Mouse (Mus musculus) telencephalon, adult 2 months (tissue): ENCODE results near the gene Xrcc3.

ENCODE experiments used
- DNase-seq: peaks from one replicate; pipeline ENCODE4 v3.0.0-alpha.2; 2011; ENCODE audit warnings: low read depth, low spot score

Gene Xrcc3

GRCm38 (mm10) chr12:111816528-111816927 is 2.9 kb upstream of the Xrcc3 start:
- DNase-seq: peak; percentile 64

- no peak for DNase-seq
Observed at GRCm38 (mm10) chr12:111814769-111815762, 1.4 kb upstream of the Xrcc3 start.

GRCm38 (mm10) chr12:111813111-111813765 is 435 bp downstream of the Xrcc3 start:
- DNase-seq: no peak

DNA sequence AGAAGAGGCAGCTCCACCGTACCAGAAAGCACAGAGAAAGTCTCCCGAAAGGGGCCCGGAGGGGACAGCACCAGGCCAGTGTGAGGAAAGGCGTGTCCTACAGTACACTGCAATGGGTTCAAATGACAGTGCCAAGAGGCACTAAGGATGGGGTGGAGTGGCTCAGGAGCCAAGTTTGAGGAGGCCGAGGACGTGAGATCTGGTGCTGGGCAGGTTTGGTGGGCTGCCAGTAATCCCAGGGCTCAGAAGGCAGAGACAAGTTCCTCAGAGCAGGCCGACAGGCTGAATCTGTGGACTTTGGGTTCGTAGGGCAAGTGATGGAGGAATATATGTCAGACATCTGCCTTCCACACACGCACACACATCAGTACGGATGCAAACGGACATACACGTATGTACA is 1.1 kb downstream of the Xrcc3 start:
- no peak for DNase-seq

DNA sequence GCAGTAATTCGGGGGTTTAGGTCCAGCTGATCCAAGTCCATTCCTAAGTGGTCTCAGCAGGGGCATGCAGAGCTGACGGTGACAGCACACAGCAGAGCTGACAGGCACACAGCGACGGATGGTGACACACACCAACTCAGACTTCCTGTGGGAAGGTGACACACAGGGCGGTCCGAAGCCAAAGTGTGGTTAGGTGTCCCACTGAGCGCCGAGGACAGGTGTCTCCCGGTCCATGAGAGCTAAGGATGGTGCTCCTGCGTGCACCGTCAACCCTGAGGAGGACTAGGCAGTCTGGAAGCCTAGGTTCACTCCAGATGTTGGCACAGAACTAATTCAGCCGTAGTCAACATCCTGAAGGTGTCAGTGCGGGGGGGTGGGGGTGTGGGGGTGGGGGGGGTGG is 1.6 kb downstream of the Xrcc3 start:
- DNase-seq: no peak

DNA sequence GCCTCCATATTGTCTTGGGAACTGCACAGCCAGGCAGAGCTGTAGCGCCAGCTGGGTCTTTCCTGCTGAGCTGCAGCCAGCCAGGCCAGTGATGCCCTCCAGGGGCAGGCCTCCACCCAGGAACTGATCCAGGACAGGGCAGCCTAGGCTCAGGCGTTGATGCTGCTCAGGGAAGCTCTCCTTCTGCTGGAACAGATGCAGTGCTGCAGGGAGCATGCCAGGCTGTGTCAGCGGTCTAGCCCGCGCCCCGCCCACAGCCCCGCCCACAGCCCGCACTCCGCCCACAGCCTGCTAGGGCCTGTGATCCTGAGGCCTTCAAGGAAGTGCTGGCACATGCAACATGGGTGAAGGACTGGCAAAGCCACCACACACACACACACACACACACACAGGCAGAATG is 3.9 kb downstream of the Xrcc3 start:
- DNase-seq: peak; percentile 54

DNA sequence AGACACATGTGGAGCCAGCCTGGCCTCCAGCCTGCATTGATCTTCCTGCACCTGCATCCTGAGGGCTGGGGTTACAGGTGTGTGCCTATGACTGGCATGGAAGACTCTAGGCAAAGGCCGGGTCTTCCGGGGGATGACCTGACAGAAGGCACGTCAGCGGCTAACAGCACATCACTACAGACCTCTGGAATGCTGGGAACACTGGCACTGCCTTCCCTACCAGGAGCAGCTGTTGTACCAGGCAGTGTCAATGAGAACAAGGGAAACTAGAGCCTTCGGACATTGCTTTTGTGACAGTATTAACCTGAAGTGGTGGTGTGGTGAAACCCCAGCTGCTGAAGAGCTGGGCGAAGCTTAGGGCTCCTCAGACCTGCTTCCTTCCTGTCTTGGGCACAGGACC is 4.9 kb downstream of the Xrcc3 start:
- DNase-seq: no peak

- no peak for DNase-seq
Observed at GRCm38 (mm10) chr12:111803538-111803937, 10.1 kb downstream of the Xrcc3 start.

- DNase-seq: no peak
Observed at GRCm38 (mm10) chr12:111800459-111801183, 13.1 kb downstream of the Xrcc3 start.

GRCm38 (mm10) chr12:111798493-111798892 is 15.2 kb downstream of the Xrcc3 start:
- DNase-seq: no peak

- no peak for DNase-seq
Observed at GRCm38 (mm10) chr12:111797251-111797650, 16.4 kb downstream of the Xrcc3 start.

DNA sequence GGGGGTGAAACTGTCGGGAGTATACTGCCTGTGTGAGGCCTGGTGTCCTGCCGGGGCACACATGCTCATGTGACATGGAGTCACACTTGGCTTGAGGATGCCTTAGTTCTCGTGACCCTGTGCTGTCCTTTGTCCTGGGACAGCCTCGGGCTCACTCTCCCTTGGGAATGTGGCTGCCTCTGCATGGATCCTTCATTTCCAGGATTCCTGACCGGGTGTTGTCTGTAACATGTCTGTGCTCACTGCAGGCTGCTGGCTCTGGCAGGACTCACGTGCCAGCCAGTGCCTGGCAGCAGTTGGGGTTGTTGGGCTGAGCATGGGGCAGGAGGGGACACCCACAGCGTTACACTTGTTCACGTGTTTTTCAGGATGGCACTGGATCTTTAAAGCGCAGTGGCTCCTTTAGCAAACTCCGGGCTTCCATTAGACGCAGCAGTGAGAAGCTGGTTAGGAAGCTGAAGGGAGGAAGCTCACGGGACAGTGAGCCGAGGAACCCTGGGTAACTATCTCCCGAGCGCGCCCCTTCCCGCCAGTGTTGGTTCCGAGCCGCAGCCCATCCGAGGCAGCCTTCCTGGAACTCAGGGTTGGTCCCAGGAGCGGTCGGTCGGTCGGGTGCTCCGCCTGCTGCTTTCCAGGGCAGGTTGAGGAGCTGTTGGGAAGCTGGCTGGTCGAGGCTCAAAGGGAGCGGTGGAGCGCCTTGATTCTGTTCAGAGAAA is 18.3 kb downstream of the Xrcc3 start:
- DNase-seq: no peak

DNA sequence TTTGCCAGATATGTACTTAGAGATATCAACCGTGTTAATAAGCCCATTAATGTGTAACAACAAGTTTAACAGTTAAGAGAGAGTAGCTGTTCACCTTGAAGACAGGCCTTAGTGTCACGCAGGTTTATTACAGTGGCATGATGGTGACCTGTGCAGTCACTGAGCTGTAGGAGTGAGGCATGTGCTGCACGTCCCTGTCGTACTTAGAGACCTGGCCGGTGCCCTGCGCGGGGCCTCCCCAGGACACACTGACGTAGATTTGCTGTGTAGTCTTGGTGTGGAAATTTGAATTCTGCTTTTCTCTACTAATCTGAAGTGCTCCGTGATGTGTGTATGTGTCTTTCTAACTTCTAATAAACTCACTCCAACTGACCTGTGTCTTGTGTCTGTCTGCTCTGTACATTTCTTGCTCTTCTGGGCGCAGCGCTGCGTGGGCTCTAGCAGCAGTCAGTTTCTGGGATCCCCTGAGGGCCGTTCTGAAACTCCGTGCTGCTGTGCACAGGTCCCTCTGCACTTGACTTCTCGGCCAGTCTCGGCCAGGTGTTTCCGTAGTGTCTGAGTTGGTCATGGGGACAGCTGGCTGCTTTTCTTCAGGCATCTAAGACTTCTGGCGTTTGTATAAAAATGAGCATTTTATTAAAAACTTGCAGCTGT is 19.0 kb downstream of the Xrcc3 start:
- DNase-seq: no peak

- DNase-seq: no peak
Observed at GRCm38 (mm10) chr12:111794102-111794501, 19.6 kb downstream of the Xrcc3 start.

DNA sequence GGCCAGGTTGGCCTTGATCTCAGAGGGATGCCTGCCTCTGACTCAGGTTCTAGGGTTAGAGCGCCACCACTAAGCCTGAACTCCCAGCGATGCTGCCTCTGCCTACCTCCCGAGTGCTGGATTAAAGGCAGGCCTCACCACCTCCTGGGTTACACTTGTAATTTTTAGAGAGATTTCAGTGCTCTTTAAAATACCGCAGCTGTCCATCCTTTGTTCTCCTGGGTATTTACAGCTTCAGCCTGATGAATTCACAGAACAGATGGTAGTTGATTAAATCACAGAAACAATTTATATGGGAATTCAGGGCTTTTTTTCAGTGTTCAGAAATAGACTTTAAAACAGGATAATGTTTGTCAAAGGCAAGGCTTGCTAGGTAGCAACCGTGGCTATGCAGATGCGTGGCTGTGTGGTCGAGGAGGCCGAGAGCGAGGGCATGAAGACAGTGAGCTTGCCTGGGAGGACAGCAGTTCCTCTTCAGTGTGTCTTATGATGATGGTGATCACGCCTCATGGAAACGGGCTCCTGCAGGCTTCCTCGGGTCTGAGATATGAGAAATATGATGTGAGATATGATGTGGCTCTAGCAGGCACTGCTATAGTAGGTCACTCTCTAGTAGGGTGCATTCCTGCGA is 22.1 kb downstream of the Xrcc3 start:
- peak; percentile 76 for DNase-seq

- DNase-seq: no peak
Observed at GRCm38 (mm10) chr12:111790631-111791030, 23.0 kb downstream of the Xrcc3 start.

DNA sequence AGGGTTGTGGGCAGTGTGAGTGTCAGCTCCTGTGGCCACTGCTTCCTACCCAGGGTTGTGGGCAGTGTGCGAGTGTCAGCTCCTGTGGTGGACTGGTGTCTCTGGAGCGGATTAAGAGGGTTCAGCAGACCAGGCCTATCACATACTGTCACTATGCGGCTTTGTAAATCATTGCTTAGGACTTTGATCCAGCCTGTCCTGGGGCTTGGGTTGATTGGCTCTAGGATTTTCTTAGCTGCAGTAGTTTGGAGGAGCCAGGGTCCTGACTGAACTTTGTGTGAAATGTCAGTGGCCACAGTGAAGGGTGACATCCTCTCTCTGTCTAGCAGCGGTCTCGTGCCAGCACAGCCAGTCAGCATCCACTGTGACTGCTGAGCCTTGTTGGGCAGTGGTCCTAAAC is 23.6 kb downstream of the Xrcc3 start:
- DNase-seq: no peak

- DNase-seq: no peak
Observed at GRCm38 (mm10) chr12:111787015-111787414, 26.7 kb downstream of the Xrcc3 start.

GRCm38 (mm10) chr12:111785174-111785573 is 28.5 kb downstream of the Xrcc3 start:
- no peak for DNase-seq

DNA sequence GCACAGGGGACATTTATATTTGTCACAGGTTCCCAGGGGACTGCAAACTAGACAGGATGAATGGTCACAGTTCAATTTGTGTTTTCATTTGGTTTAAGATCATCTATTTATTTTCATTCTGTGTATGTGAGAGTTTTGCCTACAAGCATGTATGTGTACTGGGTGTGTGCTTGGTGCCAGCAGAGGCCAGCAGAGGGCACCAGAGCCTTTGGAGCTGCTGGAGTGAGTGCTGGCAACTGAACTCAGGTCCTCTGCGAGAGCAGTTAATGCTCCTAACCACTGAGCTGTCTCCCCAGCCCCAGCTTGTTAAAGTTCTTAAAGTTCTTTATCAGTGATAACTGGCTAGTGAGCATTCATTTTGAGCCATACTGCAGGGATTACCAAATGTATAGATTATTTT is 34.1 kb downstream of the Xrcc3 start:
- no peak for DNase-seq

DNA sequence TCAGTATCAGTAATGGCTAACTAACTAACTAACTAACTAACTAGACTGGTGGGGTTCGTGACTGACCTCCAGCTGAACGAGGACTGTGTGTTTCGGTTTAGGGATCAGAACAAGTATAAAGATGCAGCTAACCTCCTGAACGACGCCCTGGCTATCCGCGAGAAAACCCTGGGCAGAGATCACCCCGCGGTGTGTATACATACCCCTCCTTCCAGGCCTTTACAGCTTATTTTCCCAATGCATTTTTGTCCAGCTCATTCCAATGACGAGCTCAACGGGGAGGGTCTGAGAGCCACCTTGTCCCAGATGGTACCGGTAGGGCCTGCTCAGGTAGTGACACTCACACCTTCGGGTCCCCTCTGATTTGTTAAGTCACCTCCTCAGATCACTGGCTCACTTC is 35.8 kb downstream of the Xrcc3 start:
- DNase-seq: no peak
